Mouse (Mus musculus): ENCODE results near the gene Cchcr1.
"Not testable (repeated sequence)": the region's sequence is repeated elsewhere in the genome, so short reads cannot be mapped to it uniquely, and the experiment has no call there.

Gene Cchcr1

DNA sequence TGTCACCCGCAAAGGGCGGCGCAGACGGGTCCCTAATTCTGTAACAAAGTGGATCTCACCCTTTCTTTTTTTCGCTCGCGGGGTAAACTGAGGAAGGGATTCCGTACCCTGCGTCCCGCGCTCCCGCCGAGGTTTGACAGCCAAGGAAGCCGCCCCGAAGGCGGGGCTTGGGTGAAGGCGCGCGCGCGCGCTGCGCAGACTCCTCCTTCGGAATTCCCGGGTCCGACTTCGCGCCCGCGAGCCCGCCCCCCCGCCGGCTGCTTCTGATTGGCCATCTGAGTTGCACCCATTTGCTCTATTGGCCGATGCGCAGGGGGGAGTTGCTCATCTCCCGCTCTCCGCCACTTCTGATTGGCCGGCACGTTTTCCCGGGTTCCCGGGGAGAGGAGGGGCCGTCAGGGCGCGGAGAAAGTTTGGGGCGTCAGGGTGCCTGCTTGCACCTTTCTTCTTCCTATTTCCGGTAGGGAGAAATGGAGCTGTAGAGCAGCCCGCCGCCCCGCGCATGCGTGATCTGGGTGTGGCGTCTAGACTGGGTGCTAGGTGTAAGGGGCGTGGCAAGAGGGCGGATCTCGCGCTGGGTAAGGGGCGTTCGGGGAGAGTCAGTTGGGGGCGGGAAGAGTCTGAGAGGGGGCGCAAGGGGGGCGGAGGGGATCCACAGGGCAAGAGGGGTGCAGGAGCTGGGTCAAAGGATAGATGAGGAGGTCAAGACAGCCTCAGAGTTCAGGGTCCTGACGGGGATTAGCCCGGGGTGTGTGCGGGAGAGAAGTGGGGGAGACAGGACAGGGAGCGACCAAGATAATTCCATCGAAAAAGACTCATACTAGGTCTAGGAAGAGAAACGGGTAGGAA, at the start of gene Cchcr1, which contains the start of gene Tcf19:
Cchcr1 (plus strand) TSS at position 449 of the 849 bp plus-strand sequence.
Tcf19 (minus strand) TSS at position 173 of the 849 bp plus-strand sequence.
- in situ Hi-C loops (cut with MboI) = no loop called here

- in situ Hi-C loops (cut with MboI) = not testable (repeated sequence)
These were observed 48.0 kb upstream of the Cchcr1 start for GRCm38 (mm10) chr17:35468936-35469335.

- in situ Hi-C loops (cut with MboI) = no loop called here
These were observed 46.8 kb upstream of the Cchcr1 start, which contains the start of gene H2-Q10 for GRCm38 (mm10) chr17:35469842-35470751. TSS of gene H2-Q10 (plus strand) at chr17:35470089.

DNA sequence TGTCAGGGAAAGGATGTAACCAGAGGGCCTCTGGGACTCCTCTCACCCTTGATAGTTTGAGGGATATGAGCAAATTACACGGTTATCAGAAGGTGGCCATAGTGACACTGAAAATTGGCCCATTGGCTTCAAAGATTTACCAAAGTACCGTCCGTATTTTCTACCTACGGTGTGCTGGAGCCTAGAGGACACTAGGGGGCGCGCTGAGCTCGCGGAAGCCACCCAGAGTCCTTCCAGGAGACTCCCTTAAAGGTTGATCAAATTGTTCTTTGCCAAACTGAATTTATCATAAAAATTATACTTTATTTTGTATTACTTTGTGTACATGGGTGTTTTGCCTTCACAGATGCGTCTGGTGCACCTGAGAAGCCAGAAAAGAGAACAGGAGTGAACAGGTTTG, 32.8 kb upstream of the Cchcr1 start:
- in situ Hi-C loops (cut with MboI) = no loop called here

DNA sequence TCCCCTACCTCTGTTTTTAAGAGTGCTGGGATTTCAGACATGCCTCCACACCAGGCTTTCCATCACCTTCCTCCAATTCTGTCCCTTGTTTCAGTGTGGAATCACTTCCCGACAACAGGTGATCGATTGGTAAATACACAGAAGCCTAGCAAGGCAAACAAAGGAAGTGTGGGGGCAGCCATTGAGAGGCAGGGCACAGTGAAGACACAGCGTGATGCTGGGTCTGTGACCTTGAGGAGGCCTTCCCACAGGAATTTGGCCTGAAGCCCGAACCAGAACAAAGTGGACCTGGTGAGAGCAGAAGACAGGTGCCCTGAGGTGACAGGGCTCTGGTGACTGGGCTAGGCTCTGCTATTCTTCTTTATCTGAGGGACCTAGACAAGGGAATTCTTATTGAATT, 31.2 kb upstream of the Cchcr1 start:
- in situ Hi-C loops (cut with MboI) = no loop called here

DNA sequence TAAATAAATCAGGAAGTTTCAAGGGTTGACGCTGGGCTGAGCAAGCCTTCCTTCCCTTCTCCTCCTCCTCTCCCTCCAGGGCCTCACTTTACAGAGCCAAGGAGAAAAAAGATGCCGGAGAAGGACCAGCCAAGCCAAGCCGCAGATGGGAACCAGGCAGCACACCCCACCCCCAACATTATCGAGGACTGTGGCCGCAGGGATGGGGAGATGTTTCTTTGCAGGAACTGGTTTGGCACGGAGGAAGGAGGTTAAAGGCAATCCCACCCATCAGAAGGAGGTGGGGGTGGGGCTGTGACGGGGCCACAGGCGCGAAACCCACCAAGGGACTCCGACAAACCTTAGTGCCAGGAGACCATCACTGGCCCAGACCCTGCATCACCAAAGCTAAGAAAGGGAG, 30.2 kb upstream of the Cchcr1 start:
- in situ Hi-C loops (cut with MboI) = no loop called here

DNA sequence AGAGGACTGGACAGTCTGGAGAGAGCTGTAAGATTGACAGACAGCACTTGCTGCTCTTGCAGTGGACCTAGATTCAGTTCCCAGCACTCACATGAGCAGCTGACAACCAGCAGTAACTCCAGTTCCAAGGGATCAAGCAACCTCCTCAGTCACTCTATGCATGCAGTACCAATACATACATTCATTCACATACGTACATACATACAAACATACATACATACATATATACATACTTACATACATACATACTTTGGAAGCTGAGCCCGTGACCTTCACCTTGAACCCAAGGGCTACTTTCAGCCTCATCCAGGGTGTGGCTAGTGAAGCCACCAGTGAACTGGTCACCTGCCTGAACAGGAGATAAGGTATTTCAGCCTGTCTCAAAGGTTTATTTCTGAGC, 28.9 kb upstream of the Cchcr1 start:
- in situ Hi-C loops (cut with MboI) = no loop called here

DNA sequence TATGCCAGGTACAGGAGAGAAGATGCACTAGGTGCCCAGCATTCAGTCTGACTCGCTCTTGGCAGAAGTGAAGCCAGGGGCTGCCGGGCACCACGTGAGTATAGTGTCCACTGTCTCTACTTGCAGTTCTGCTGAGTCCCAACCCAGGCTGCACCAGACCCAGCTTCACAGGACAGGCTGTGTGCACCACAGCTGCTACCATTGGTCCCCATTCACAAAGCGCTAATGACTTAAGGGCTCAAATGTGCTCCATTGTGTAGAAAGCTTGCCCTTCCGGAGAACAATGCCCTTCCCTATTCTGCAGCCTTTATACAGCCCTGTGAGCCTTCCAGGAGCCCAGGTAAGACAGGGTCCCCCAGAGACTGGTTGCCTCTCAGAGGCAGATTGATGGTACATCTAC, 26.6 kb upstream of the Cchcr1 start:
- in situ Hi-C loops (cut with MboI) = no loop called here

DNA sequence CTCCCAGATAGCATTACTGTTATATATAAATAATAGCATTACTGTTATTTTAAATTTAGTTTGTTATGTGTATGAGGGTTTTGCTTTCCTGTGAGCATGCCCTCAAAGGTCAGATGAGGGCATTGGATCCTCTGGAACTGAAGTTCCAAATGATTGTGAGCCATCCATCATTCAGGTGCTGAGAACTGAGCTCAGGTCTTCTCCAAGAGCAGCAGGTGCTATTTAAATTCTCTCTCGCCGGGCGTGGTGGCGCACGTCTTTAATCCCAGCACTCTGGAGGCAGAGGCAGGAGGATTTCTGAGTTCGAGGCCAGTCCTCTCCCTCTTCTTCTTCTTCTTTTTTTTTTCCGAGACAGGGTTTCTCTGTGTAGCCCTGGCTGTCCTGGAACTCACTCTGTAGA, 19.8 kb upstream of the Cchcr1 start:
- in situ Hi-C loops (cut with MboI) = no loop called here

DNA sequence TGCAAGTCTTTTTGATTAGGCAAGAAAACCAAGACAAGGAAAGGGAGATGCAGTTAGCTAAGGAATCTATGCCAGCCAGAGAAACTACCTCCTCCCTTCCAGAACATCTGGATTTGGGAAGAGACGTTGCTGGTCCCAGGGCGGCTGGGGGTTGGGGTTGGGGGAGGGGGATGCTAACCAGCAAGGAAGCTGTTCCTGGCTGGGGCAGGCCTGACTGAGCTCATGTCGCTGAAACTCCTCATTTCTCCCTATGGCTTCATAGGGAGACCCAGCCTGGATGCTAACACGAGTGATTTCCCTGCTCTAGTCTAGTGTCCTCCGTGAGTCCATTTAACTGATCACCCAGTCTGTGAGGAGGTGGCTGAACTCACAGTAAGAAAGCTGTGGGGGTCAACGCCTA, 14.7 kb upstream of the Cchcr1 start:
- in situ Hi-C loops (cut with MboI) = no loop called here

GRCm38 (mm10) chr17:35502762-35503161, 14.1 kb upstream of the Cchcr1 start:
- in situ Hi-C loops (cut with MboI) = no loop called here

GRCm38 (mm10) chr17:35503849-35504248, 13.1 kb upstream of the Cchcr1 start:
- in situ Hi-C loops (cut with MboI) = no loop called here

DNA sequence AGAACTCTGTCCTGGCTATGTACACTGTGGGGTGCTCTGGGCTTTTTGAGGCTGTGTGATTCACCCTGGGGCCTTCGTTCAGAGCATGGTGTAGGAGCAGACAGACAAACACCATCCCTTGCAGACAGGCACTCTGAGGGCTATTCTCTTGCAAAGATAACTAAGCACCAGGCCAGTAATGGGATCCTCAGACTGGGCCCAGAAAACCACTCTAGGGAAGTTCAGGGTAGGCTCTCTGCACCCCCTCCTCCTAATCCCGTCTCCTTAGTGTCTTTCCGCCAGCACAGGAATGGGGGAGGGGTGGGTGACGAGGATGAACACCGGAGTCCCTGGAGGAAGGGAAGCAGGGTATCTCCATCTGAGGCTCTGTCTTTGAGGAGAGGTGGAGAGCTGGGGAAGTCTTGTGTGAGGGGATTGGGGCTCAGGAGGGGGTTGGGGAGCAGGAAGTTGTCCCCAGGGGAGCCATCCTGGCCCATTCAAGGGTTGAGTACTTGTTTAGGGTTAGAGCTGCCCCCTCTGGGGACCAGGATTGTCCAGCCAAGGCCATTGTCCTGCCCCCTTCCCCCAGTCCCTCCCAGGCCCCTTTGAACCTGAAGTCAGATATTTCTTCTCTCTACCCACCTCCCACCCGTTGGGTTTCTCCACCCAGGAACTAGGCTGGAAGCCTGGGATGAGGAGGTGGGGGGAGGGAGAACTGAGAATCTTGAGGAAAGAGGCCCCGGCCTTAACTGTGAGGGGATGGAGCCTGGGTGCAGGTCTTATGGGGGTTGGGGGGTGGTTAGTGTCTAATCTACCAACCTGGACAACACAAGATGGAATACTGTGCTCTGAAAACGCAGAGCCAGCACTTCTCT, 12.0 kb upstream of the Cchcr1 start:
- in situ Hi-C loops (cut with MboI) = no loop called here

DNA sequence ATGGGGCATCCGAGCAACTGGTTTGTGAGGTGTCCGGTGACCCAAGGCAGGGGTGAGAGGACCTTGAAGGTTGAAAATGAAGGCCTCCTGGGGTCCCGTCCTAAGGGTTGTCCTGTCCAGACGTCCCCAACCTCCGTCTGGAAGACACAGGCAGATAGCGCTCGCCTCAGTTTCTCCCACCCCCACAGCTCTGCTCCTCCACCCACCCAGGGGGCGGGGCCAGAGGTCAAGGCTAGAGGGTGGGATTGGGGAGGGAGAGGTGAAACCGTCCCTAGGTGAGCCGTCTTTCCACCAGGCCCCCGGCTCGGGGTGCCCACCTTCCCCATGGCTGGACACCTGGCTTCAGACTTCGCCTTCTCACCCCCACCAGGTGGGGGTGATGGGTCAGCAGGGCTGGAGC, 11.1 kb upstream of the Cchcr1 start, which contains the start of gene Pou5f1:
Pou5f1 (plus strand) TSS at position 243 of the 400 bp plus-strand sequence.
- in situ Hi-C loops (cut with MboI) = no loop called here

GRCm38 (mm10) chr17:35506881-35507280, 10.0 kb upstream of the Cchcr1 start:
- in situ Hi-C loops (cut with MboI) = no loop called here

DNA sequence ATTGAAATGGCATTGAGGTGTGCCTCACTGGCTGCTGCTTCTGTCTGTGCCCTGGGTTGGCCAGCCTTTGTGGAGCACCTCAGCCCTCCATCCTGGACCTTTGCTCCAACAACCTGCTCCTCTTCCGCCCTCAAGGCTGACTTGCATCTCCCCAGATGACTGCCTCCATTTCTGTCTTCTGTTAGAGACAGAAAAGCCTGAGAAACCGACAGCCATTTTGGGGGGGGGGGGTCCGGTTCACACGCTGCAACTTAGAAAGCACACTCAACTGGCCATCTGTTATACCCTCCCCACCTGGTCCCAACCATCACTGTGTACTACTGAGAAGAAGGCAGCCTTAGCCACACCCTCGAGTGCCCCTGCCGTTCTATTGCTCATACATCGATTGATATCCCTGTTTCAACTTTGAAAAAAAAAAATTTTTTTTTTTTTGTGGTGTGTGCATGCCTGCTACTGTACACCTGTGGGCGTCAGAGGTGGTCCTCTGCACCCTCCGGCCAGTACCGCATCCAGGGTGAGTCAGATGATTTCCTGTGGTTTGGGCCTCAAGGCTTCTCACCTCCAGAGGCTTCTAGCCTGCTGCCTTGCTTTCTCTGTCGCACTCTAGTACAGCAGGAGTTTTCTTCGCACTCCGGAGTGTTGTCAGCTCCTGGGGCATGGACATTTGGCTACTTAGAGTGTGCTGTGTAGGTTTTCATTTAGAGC, 9.2 kb upstream of the Cchcr1 start:
- in situ Hi-C loops (cut with MboI) = no loop called here

GRCm38 (mm10) chr17:35508279-35508678, 8.6 kb upstream of the Cchcr1 start:
- in situ Hi-C loops (cut with MboI) = not testable (repeated sequence)

GRCm38 (mm10) chr17:35509284-35509683, 7.6 kb upstream of the Cchcr1 start:
- in situ Hi-C loops (cut with MboI) = no loop called here

DNA sequence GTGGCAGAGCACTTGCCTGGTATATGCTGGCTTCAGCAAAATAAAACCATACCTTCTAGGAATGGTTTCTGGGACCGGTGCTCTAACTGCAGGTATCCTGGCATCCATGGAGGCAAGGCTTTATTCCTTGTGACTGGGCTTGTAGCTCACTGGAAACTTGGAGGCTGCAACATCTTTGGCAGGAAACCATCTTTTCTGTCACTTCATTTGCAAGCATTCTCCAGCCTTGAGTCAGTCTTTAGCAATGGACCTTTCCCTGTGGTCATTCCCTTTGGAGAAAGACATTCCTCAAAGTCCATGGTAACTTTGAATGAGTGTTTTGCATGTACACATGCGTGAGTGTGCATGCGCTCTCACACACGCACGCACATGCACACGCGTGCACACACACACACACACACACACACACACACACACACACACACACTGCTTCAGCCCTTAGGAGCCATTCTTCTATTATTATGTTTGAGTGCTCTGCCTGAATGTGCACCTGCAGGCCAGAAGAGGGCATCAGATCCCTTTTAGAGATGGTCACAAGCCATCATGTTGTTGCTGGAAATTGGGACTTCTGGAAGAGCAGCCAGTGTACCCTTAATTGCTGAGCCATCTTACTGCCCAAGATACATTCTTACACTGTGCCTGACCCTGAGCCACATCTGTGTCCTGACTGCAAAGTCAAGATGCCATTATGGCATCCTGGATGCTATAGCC, 3.8 kb upstream of the Cchcr1 start:
- in situ Hi-C loops (cut with MboI) = no loop called here

DNA sequence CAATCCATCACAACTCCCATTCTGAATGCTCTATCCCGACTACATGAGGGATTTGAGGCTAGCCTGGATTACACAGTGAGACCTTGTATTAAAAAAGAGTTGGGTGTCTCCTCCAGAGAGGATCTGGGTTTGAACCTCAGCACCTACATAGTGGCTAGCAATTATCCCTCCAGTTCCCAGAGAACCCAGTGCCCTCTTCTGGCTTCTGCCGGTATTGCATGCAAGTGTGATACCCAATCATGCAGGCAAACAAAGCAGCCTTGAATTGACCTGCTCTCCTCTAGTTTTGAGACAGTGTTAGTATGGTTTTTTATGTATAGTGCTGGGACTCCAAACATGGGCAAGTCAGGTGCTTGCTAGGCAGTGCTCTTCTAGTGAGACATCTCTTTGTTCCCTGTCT, 3.0 kb upstream of the Cchcr1 start:
- in situ Hi-C loops (cut with MboI) = no loop called here
